Mouse (Mus musculus) forebrain, embryonic 10.5 days (tissue): ENCODE data around the gene Kif1a. TPM values are rescaled to one million over a fixed set of nuclear protein-coding genes. Genes with fewer than 3 reads are reported as not detected.
A peak's percentile ranks its signal among the peaks of the same experiment; 100 is the strongest.

Experiments
- DNase-seq: peaks from one replicate; pipeline ENCODE4 v3.0.0-alpha.2; 2017; ENCODE audit warnings: low spot score; ENCODE audit errors: extremely low spot score
- H3K27ac ChIP-seq: fragments of 300-500 bp; sonication (generic); 2 replicates; pipeline ENCODE4 v1.5.1; 2016; ENCODE audit warnings: mild to moderate bottlenecking
- H3K27me3 ChIP-seq: fragments of 300-500 bp; sonication (generic); 2 replicates; pipeline ENCODE4 v1.6.1; 2016; ENCODE audit warnings: mild to moderate bottlenecking; ENCODE audit not compliant: poor library complexity, severe bottlenecking
- H3K36me3 ChIP-seq: fragments of 300-500 bp; sonication (generic); replicated peaks from 2 replicates; pipeline ENCODE4 v1.6.1; 2016; ENCODE audit warnings: mild to moderate bottlenecking, moderate library complexity
- H3K4me1 ChIP-seq: fragments of 300-500 bp; sonication (generic); 2 replicates; pipeline ENCODE4 v1.6.1; 2016
- H3K4me3 ChIP-seq: fragments of 300-500 bp; sonication (generic); 2 replicates; pipeline ENCODE4 v1.5.1; 2016; ENCODE audit warnings: mild to moderate bottlenecking, moderate library complexity
- H3K9me3 ChIP-seq: fragments of 300-500 bp; sonication (generic); 2 replicates; pipeline ENCODE4 v1.6.1; 2016; ENCODE audit warnings: mild to moderate bottlenecking, moderate library complexity
- WGBS: fragments of 180-500 bp; shearing (Covaris S2); methylation state at CpG from one replicate; pipeline ENCODE4 v1.1.7; 2016; 5-methylcytosine and 5-hydroxymethylcytosine counted together
- polyA plus RNA-seq: library from polyadenylated mRNA; unstranded; fragments of >200 nt; fragmentation: Nextera tagmentation; extraction: Ambion mirVana; gene quantifications from 2 replicates; pipeline ENCODE4 v1.2.1, GENCODE M21; 2016

Gene Kif1a
- polyA plus RNA-seq, 1 experiment from 2014 or later, result 41.5 TPM

DNA sequence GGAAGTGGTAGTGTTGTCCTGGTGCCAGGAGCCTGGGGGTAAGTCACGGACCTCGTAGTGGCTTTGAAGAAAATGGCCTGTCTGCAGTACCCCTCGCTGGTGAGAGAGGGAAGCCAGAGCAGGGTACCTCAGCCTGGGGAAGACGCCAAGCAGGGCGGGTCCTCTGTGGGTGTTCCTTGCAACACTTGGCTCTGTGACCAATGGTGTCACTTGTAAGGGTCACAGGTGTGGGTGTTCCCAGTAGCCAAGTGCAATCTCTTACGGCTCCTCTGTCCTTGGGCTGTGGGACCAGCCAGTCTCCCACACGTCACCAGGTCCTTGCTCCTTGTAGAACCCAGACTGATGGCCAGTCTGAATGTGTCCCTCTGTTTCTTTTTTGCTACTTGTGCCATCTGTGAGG, 95.7 kb downstream of the Kif1a start, which contains the start of gene Aqp12:
Gene Aqp12, plus strand, starts transcription at position 274 of the 400 bp plus-strand sequence.
- Histone ChIP-seq H3K27ac (no peak within 1 kb of the TSS), H3K36me3 (no peaks in the 10 kb centered on the region), H3K4me3 (no peak within 1 kb of the TSS), H3K27me3 (no peaks in the 10 kb centered on the region), H3K4me1 (no peaks in the 10 kb centered on the region), H3K9me3 (peaks cover 4% of the 10 kb centered on the region; the same call in 1 of the 2 replicates)
- no peak for DNase-seq
- 84% methylated on average over 7 of the region's 7 CpGs for WGBS

DNA sequence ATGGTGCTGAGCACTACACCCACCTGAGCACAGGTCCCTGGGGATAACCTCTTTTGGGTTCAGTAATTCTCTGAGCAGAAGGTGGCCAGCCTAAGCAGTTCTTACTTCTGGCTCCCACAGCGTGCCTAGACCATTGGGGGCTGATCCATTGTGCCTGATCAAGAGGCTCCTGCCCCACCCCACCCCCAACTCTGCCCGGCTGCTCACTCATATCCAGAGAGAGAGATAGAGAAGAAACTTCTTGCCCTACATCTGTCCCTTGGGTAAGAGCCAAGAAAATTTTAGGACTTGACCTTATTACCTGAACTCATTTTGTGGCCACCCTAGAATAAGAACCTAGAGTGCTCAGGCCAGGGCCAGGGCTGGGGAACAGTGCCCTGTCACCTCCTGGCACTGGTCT, 108.9 kb downstream of the Kif1a start:
- DNase-seq, result no peak
- no peaks in the 10 kb centered on the region for H3K4me1 ChIP-seq
- H3K36me3 ChIP-seq, result no peaks in the 10 kb centered on the region
- 73% methylated on average over 2 of the region's 2 CpGs for WGBS
- no peak overlapping the region for H3K27ac ChIP-seq
- no peaks in the 10 kb centered on the region for H3K27me3 ChIP-seq
- no peaks in the 10 kb centered on the region for H3K9me3 ChIP-seq
- H3K4me3 ChIP-seq, result no peak overlapping the region

DNA sequence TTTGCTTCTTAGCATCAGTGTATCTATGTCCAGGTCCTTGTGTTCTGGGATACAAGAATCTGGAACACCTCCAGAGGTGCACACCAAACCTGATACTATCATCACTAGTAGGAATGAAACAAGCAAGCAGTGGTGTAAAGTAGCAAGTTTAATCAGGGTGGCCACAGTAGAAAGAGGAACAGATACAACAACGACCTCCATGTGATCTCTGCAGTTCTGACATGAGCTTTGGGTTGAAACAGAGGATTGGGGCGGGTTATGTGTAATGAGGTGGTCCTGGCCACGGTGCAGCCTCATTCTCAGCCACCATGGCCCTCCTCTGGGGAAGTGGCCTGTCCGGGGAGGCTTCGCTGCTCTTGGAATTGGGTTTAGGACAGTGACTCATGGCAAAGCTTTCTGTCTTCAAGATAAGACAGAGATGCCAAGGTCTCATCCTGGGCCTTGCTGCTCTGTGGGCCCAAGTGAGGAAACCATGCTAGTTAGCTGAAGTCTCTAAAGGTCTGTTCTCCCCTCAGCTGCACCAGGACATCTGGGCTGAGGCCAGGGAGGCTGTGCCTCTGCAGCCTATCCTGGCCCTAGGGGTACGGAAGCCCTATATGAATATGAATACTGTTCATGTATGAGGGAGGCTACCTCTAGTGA, 109.4 kb downstream of the Kif1a start:
- H3K4me3 ChIP-seq, result no peak overlapping the region
- no peaks in the 10 kb centered on the region for H3K9me3 ChIP-seq
- H3K36me3 ChIP-seq, result no peaks in the 10 kb centered on the region
- no peak overlapping the region for H3K27ac ChIP-seq
- no peak for DNase-seq
- no peaks in the 10 kb centered on the region for H3K27me3 ChIP-seq
- WGBS, result 89% methylated on average over 6 of the region's 6 CpGs
- no peaks in the 10 kb centered on the region for H3K4me1 ChIP-seq

GRCm38 (mm10) chr1:92989891-92990290, 111.9 kb downstream of the Kif1a start:
- DNase-seq, result no peak
- H3K4me1 ChIP-seq, result no peaks in the 10 kb centered on the region
- 77% methylated on average over 4 of the region's 4 CpGs for WGBS
- H3K4me3 ChIP-seq, result no peak overlapping the region
- no peaks in the 10 kb centered on the region for H3K27me3 ChIP-seq
- H3K36me3 ChIP-seq, result no peaks in the 10 kb centered on the region
- H3K27ac ChIP-seq, result no peak overlapping the region
- H3K9me3 ChIP-seq, result no peaks in the 10 kb centered on the region

- no peak overlapping the region for H3K27ac ChIP-seq
- no peaks in the 10 kb centered on the region for H3K36me3 ChIP-seq
- no peaks in the 10 kb centered on the region for H3K4me1 ChIP-seq
- no peak overlapping the region for H3K4me3 ChIP-seq
- no peaks in the 10 kb centered on the region for H3K9me3 ChIP-seq
- 87% methylated on average over 4 of the region's 4 CpGs for WGBS
- DNase-seq, result no peak
- no peaks in the 10 kb centered on the region for H3K27me3 ChIP-seq
These were observed 112.9 kb downstream of the Kif1a start for GRCm38 (mm10) chr1:92988894-92989293.

GRCm38 (mm10) chr1:92984999-92985398, 116.8 kb downstream of the Kif1a start:
- WGBS, result 89% methylated on average over 5 of the region's 5 CpGs
- no peaks in the 10 kb centered on the region for H3K4me1 ChIP-seq
- H3K27me3 ChIP-seq, result no peaks in the 10 kb centered on the region
- no peaks in the 10 kb centered on the region for H3K36me3 ChIP-seq
- no peaks in the 10 kb centered on the region for H3K9me3 ChIP-seq
- no peak overlapping the region for H3K27ac ChIP-seq
- no peak for DNase-seq
- H3K4me3 ChIP-seq, result no peak overlapping the region

DNA sequence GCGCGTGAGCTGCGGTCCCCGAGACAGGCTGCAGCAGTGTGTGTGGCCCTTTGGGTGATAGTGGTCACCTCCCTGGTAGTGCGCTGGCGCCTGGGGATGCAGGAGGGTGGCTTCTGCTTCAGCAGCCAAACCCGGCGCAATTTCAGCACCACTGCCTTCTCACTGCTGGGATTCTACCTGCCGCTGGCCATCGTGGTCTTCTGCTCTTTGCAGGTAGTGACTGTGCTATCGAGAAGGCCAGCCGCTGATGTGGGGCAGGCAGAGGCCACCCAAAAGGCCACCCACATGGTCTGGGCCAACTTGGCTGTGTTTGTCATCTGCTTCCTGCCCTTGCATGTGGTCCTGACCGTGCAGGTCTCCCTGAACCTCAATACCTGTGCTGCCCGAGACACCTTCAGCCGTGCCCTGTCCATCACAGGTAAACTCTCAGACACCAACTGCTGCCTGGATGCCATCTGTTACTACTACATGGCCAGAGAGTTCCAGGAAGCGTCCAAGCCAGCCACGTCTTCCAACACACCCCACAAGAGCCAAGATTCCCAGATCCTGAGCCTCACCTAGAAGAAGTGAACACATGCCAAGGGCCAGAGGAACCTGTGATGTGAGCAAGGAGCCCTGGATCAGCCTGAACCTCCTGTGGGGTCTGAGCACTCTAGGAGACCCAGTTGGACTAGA, 118.7 kb downstream of the Kif1a start:
- WGBS, result 94% methylated on average over 17 of the region's 17 CpGs
- H3K27ac ChIP-seq, result no peak overlapping the region
- H3K27me3 ChIP-seq, result peaks cover 6% of the 10 kb centered on the region; the same call in 1 of the 2 replicates
- H3K4me3 ChIP-seq, result no peak overlapping the region
- no peaks in the 10 kb centered on the region for H3K9me3 ChIP-seq
- no peak for DNase-seq
- no peaks in the 10 kb centered on the region for H3K36me3 ChIP-seq
- H3K4me1 ChIP-seq, result peaks cover 12% of the 10 kb centered on the region

- Histone ChIP-seq H3K36me3 (no peaks in the 10 kb centered on the region), H3K27ac (no peak overlapping the region), H3K9me3 (no peaks in the 10 kb centered on the region), H3K4me3 (no peak overlapping the region), H3K4me1 (peaks cover 16% of the 10 kb centered on the region), H3K27me3 (peaks cover 8% of the 10 kb centered on the region; the same call in 1 of the 2 replicates)
- 86% methylated on average over 7 of the region's 7 CpGs for WGBS
- no peak for DNase-seq
These were observed 120.5 kb downstream of the Kif1a start for GRCm38 (mm10) chr1:92981056-92981845.

GRCm38 (mm10) chr1:92979073-92979602, 122.6 kb downstream of the Kif1a start:
- no peak for DNase-seq
- peaks cover 20% of the 10 kb centered on the region for H3K4me1 ChIP-seq
- H3K27me3 ChIP-seq, result peaks cover 8% of the 10 kb centered on the region; the same call in 1 of the 2 replicates
- H3K36me3 ChIP-seq, result no peaks in the 10 kb centered on the region
- no peak overlapping the region for H3K4me3 ChIP-seq
- H3K27ac ChIP-seq, result peak overlapping the region; percentile 44; the same call in 1 of the 2 replicates
- H3K9me3 ChIP-seq, result no peaks in the 10 kb centered on the region
- 37% methylated on average over 11 of the region's 11 CpGs for WGBS

DNA sequence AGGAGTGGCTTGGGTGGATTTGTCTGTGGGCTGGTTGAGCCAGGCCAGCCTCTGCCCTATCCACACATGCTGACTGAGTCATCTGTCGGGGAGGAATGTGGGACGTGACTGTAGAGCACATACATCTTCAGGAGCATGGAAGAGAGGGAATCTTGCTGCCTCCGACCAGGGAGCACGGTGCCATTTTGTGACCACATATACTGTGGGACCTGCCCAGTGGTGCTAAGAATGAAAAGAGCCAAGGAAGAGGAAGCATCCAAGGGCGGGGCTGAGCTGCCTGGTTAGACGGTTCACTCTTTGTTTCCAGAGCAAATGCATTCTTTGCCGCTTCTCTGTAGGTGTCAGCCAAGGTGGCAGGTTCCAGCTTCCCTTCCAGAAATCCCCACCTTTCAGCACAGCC, 123.1 kb downstream of the Kif1a start:
- 44% methylated on average over 7 of the region's 7 CpGs for WGBS
- Histone ChIP-seq H3K9me3 (no peaks in the 10 kb centered on the region), H3K4me3 (no peak overlapping the region)

DNA sequence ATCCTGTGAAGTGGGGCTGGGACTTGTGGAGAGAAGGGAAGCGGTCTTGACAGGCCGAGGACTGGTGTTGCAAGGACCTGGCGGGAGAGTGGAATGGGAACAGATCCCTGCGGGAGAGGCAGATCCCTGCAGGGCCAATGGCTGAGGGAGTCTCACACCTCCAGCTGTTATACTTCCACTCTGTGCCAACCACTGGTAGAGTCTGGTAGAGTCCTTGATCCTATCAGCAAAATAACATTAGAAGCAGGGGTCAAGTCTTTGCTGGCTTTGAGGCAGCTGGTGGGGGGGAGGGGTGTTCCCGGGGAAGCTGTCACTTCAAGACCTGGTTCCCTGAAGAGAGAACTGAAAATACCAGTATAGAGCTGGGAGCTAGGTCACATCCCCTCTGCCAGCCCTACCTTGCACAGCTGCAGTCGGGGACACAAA, 125.6 kb downstream of the Kif1a start:
- Histone ChIP-seq H3K27me3 (peaks cover 8% of the 10 kb centered on the region; the same call in 1 of the 2 replicates), H3K36me3 (no peaks in the 10 kb centered on the region), H3K9me3 (no peaks in the 10 kb centered on the region), H3K4me3 (no peak overlapping the region), H3K27ac (no peak overlapping the region), H3K4me1 (peaks cover 20% of the 10 kb centered on the region)
- WGBS, result 69% methylated on average over 6 of the region's 6 CpGs
- no peak for DNase-seq

More for the DNA sequence above, 123.1 kb downstream of the Kif1a start:
- H3K4me1 ChIP-seq, result peaks cover 20% of the 10 kb centered on the region
- peaks cover 8% of the 10 kb centered on the region; the same call in 1 of the 2 replicates for H3K27me3 ChIP-seq
- no peak for DNase-seq
- H3K36me3 ChIP-seq, result no peaks in the 10 kb centered on the region
- H3K27ac ChIP-seq, result peak overlapping the region; percentile 44; the same call in 1 of the 2 replicates

DNA sequence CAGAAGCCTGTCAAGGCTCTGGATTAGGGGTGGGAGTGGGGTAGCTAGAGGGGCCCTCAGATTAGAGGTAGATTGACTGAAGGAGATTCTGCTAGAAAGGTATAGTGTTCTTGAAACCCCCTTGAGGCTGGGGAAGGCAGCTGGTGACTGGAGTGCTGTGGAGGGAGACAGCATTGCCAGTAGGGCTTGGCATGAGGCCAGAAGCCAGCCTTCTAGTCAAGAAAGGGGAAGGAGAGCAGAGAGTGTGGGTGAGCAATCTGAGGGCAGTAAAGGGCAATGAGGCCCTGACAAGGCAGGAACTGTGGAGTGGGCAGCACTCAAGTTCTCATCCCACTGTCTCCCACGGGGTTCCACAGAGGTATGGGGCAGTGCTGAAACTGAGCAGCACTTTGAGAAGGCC, 128.9 kb downstream of the Kif1a start:
- Histone ChIP-seq H3K4me3 (no peak overlapping the region), H3K4me1 (peaks cover 8% of the 10 kb centered on the region), H3K27me3 (no peaks in the 10 kb centered on the region), H3K36me3 (no peaks in the 10 kb centered on the region), H3K9me3 (no peaks in the 10 kb centered on the region), H3K27ac (no peak overlapping the region)
- WGBS, result 75% methylated on average over 1 of the region's 1 CpGs
- no peak for DNase-seq
